Mouse (Mus musculus) heart, embryonic 16.5 days (tissue): ENCODE measurements at regions not wholly inside any gene's neighbourhood (a gene's known extent, or its start where the extent isn't known, plus 50 kb on each side); places are given as distances from the start of the nearest gene placed in this dataset.

Experiments
- ATAC-seq: fragments of 200-750 bp; cut with Nextera tagmentation; replicated peaks from 2 replicates; pipeline ENCODE4 v1.8.0; 2017; ENCODE audit warnings: moderate number of reproducible peaks; ENCODE audit not compliant: insufficient read depth, low FRiP score; ENCODE audit errors: extremely low read depth
- H3K27ac ChIP-seq: fragments of 300-500 bp; sonication (generic); 2 replicates; pipeline ENCODE4 v1.5.1; 2014; ENCODE audit warnings: mild to moderate bottlenecking, low read length, control low read depth, moderate library complexity
- H3K27me3 ChIP-seq: fragments of 300-500 bp; sonication (generic); 2 replicates; pipeline ENCODE4 v1.6.1; 2014; ENCODE audit warnings: low read length, mixed read lengths; ENCODE audit not compliant: control insufficient read depth, insufficient read depth
- H3K36me3 ChIP-seq: fragments of 300-500 bp; sonication (generic); 2 replicates; pipeline ENCODE4 v1.6.1; 2014; ENCODE audit not compliant: control insufficient read depth, insufficient read depth
- H3K4me1 ChIP-seq: fragments of 300-500 bp; sonication (generic); 2 replicates; pipeline ENCODE4 v1.6.1; 2014; ENCODE audit warnings: low read length, mixed read lengths; ENCODE audit not compliant: control insufficient read depth, insufficient read depth
- H3K4me2 ChIP-seq: fragments of 300-500 bp; sonication (generic); 2 replicates; pipeline ENCODE4 v1.6.1; 2014; ENCODE audit warnings: low read depth, mild to moderate bottlenecking, control low read depth, low read length
- H3K4me3 ChIP-seq: fragments of 300-500 bp; sonication (generic); 2 replicates; pipeline ENCODE4 v1.5.1; 2014; ENCODE audit warnings: mild to moderate bottlenecking, control low read depth, low read length
- H3K9ac ChIP-seq: fragments of 300-500 bp; sonication (generic); 2 replicates; pipeline ENCODE4 v1.6.1; 2014; ENCODE audit warnings: low read length, control low read depth
- H3K9me3 ChIP-seq: fragments of 300-500 bp; sonication (generic); replicated peaks from 2 replicates; pipeline ENCODE4 v1.6.1; 2016; ENCODE audit warnings: low read length; ENCODE audit not compliant: control insufficient read depth
- WGBS: fragments of 180-500 bp; shearing (Covaris S2); extraction: QIAGEN DNeasy Blood & Tissue Kit; methylation state at CpG from one replicate; pipeline ENCODE4 v1.1.7; 2014; 5-methylcytosine and 5-hydroxymethylcytosine counted together

GRCm38 (mm10) chr3:41433106-41433505, 122.4 kb upstream of the Jade1 start:
- Histone ChIP-seq H3K4me2 (no peak overlapping the region), H3K27ac (no peak overlapping the region), H3K27me3 (no peaks in the 10 kb centered on the region), H3K9me3 (no peaks in the 10 kb centered on the region), H3K4me3 (no peak overlapping the region), H3K4me1 (peaks cover 9% of the 10 kb centered on the region), H3K9ac (no peak overlapping the region), H3K36me3 (no peaks in the 10 kb centered on the region)
- no peak for ATAC-seq
- 67% methylated on average over 3 of the region's 3 CpGs for WGBS

GRCm38 (mm10) chr3:41432376-41432775, 123.2 kb upstream of the Jade1 start:
- no peaks in the 10 kb centered on the region for H3K9me3 ChIP-seq
- H3K4me1 ChIP-seq, result peaks cover 9% of the 10 kb centered on the region
- no peaks in the 10 kb centered on the region for H3K36me3 ChIP-seq
- H3K4me2 ChIP-seq, result no peak overlapping the region
- WGBS, result 77% methylated on average over 5 of the region's 5 CpGs
- H3K27ac ChIP-seq, result no peak overlapping the region
- H3K4me3 ChIP-seq, result no peak overlapping the region
- H3K9ac ChIP-seq, result no peak overlapping the region
- no peaks in the 10 kb centered on the region for H3K27me3 ChIP-seq
- no peak for ATAC-seq

- Histone ChIP-seq H3K36me3 (no peaks in the 10 kb centered on the region), H3K9me3 (no peaks in the 10 kb centered on the region), H3K27me3 (no peaks in the 10 kb centered on the region), H3K4me2 (no peak overlapping the region), H3K4me3 (no peak overlapping the region), H3K27ac (no peak overlapping the region), H3K9ac (no peak overlapping the region), H3K4me1 (peaks cover 9% of the 10 kb centered on the region)
- no peak; the same call in 1 of the 2 replicates for ATAC-seq
- 34% methylated on average over 3 of the region's 3 CpGs for WGBS
Observed at GRCm38 (mm10) chr3:41430191-41430590, 125.3 kb upstream of the Jade1 start.

- Histone ChIP-seq H3K36me3 (no peaks in the 10 kb centered on the region), H3K27ac (no peak overlapping the region), H3K9ac (no peak overlapping the region), H3K27me3 (no peaks in the 10 kb centered on the region), H3K9me3 (no peaks in the 10 kb centered on the region), H3K4me1 (peaks cover 9% of the 10 kb centered on the region), H3K4me3 (no peak overlapping the region), H3K4me2 (no peak overlapping the region)
- 85% methylated on average over 3 of the region's 3 CpGs for WGBS
- ATAC-seq, result no peak
Observed at GRCm38 (mm10) chr3:41426946-41427345, 128.6 kb upstream of the Jade1 start.

GRCm38 (mm10) chr3:41425863-41426262, 129.7 kb upstream of the Jade1 start:
- Histone ChIP-seq H3K4me2 (no peak overlapping the region), H3K9ac (no peak overlapping the region), H3K4me3 (no peak overlapping the region), H3K27me3 (no peaks in the 10 kb centered on the region), H3K27ac (no peak overlapping the region), H3K36me3 (no peaks in the 10 kb centered on the region), H3K9me3 (no peaks in the 10 kb centered on the region), H3K4me1 (peaks cover 9% of the 10 kb centered on the region)
- ATAC-seq, result no peak
- 60% methylated on average over 8 of the region's 8 CpGs for WGBS

GRCm38 (mm10) chr3:41424142-41424939, 131.2 kb upstream of the Jade1 start:
- H3K9ac ChIP-seq, result no peak overlapping the region
- H3K9me3 ChIP-seq, result no peaks in the 10 kb centered on the region
- 32% methylated on average over 10 of the region's 10 CpGs for WGBS
- no peak for ATAC-seq
- H3K4me1 ChIP-seq, result no peaks in the 10 kb centered on the region
- no peak overlapping the region for H3K4me3 ChIP-seq
- no peaks in the 10 kb centered on the region for H3K27me3 ChIP-seq
- H3K27ac ChIP-seq, result no peak overlapping the region
- no peak overlapping the region for H3K4me2 ChIP-seq
- H3K36me3 ChIP-seq, result no peaks in the 10 kb centered on the region

GRCm38 (mm10) chr3:41423630-41424029, 131.9 kb upstream of the Jade1 start:
- Histone ChIP-seq H3K27ac (no peak overlapping the region), H3K9ac (no peak overlapping the region), H3K27me3 (no peaks in the 10 kb centered on the region), H3K4me3 (no peak overlapping the region), H3K9me3 (no peaks in the 10 kb centered on the region), H3K4me2 (no peak overlapping the region), H3K36me3 (no peaks in the 10 kb centered on the region), H3K4me1 (no peaks in the 10 kb centered on the region)
- ATAC-seq, result no peak
- 68% methylated on average over 5 of the region's 5 CpGs for WGBS

GRCm38 (mm10) chr3:41422615-41423579, 132.6 kb upstream of the Jade1 start:
- H3K27me3 ChIP-seq, result no peaks in the 10 kb centered on the region
- no peak overlapping the region for H3K27ac ChIP-seq
- 33% methylated on average over 14 of the region's 14 CpGs for WGBS
- H3K36me3 ChIP-seq, result no peaks in the 10 kb centered on the region
- H3K4me3 ChIP-seq, result no peak overlapping the region
- H3K9ac ChIP-seq, result no peak overlapping the region
- no peak for ATAC-seq
- H3K4me2 ChIP-seq, result no peak overlapping the region
- no peaks in the 10 kb centered on the region for H3K9me3 ChIP-seq
- no peaks in the 10 kb centered on the region for H3K4me1 ChIP-seq

- Histone ChIP-seq H3K4me1 (peaks cover 11% of the 10 kb centered on the region), H3K4me2 (no peak overlapping the region), H3K9ac (no peak overlapping the region), H3K27ac (no peak overlapping the region), H3K4me3 (no peak overlapping the region), H3K9me3 (no peaks in the 10 kb centered on the region), H3K27me3 (no peaks in the 10 kb centered on the region), H3K36me3 (no peaks in the 10 kb centered on the region)
- WGBS, result 88% methylated on average over 1 of the region's 1 CpGs
- ATAC-seq, result no peak
Observed at GRCm38 (mm10) chr3:41413771-41414170, 141.8 kb upstream of the Jade1 start.
